Comparison of ENCODE assay signal across 8 mouse cellular contexts in genomic region chr14:73238498-73239250, GRCm38 (mm10). TPM values are rescaled to one million over a fixed set of nuclear protein-coding genes. Genes with fewer than 3 reads are reported as not detected.
DNase-seq lines count a peak whose midpoint lies in the region; ATAC-seq and TF ChIP-seq lines count a peak whose summit lies in the region.

No protein-coding gene starts in this region.

- no peaks in the 10 kb centered on the region for H3K36me3 ChIP-seq in lung, postnatal 0 days (ENCODE audit: insufficient read depth, low read length)

- H3K27me3 ChIP-seq in lung, postnatal 0 days (replicated peaks; ENCODE audit: insufficient read depth, low read length) = no peaks in the 10 kb centered on the region

- H3K4me1 ChIP-seq in lung, postnatal 0 days (ENCODE audit: insufficient read depth, low read depth, low read length) = peaks cover 11% of the 10 kb centered on the region; the same call in 1 of the 2 replicates
- peaks cover 2% of the 10 kb centered on the region; the same call in 1 of the 2 replicates for H3K4me1 ChIP-seq in olfactory bulb, adult 2 months (ENCODE audit: control insufficient read depth, insufficient read depth, low read length)

- peak; percentile 10 for DNase-seq in right cerebral cortex, postnatal 4 days
- no peak for DNase-seq in right cerebral cortex, adult 18-20 months
- peak; percentile 39 for DNase-seq in c-Kit-positive CD71-negative TER-119-negative erythroid progenitor cells, embryonic 14.5 days (ENCODE audit: low read depth)
- DNase-seq in heart, adult 9 months (ENCODE audit: low spot score in 2 of 2) = peak; percentile 48 to 56
- peak; percentile 43 to 50 for DNase-seq in kidney, adult 8-10 months
- DNase-seq in lung, postnatal 0 days (ENCODE audit: low spot score) = peak; percentile 82
- DNase-seq in frontal cortex, postnatal 10 days (ENCODE audit: low spot score in 2 of 2) = no peak

- ATAC-seq in lung, postnatal 0 days = peak; percentile 83

- peak overlapping the region; percentile 73 for H3K9ac ChIP-seq in lung, postnatal 0 days (replicated peaks; ENCODE audit: low read depth)

- H3K27ac ChIP-seq in lung, postnatal 0 days (ENCODE audit: low read length) = peak overlapping the region; percentile 89
- peak overlapping the region; percentile 73 for H3K27ac ChIP-seq in olfactory bulb, adult 2 months (ENCODE audit: insufficient read depth, low read depth, low read length)

- no peak for TF ChIP-seq POLR2A in olfactory bulb, adult 2 months (IDR thresholded peaks at IDR 0.05; ENCODE audit: insufficient read depth, low read depth, low read length)

- H3K4me2 ChIP-seq in lung, postnatal 0 days (replicated peaks; ENCODE audit: low read depth, low read length) = peak overlapping the region; percentile 59

- TF ChIP-seq EP300 in lung, postnatal 0 days (IDR thresholded peaks at IDR 0.05) = no peak

- no peaks in the 10 kb centered on the region for H3K9me3 ChIP-seq in lung, postnatal 0 days (ENCODE audit: low read length)

- no peak for TF ChIP-seq CTCF in lung, postnatal 0 days (IDR thresholded peaks at IDR 0.05)
- no peak for TF ChIP-seq CTCF in olfactory bulb, adult 2 months (IDR thresholded peaks at IDR 0.05; ENCODE audit: insufficient read depth, low read depth, low read length)

- peak overlapping the region; percentile 56 for H3K4me3 ChIP-seq in lung, postnatal 0 days (ENCODE audit: low read depth, low read length)
- peak overlapping the region; percentile 42 for H3K4me3 ChIP-seq in olfactory bulb, adult 2 months (ENCODE audit: insufficient read depth, low read depth, low read length)

- under 1% methylated on average over 20 of the region's 20 CpGs for WGBS in lung, postnatal 0 days
- 32% methylated on average over 20 of the region's 20 CpGs for WGBS in olfactory bulb, adult 2 months

RNA-seq across cellular contexts. Expression of gene Lpar6, which starts 1.0 kb away (rescaled TPM):
- polyA plus RNA-seq in lung, postnatal 0 days (2015; fragmentation: Nextera tagmentation; extraction: Ambion mirVana) = 10.3 and 10.5 TPM in 2 replicates
- polyA plus RNA-seq in olfactory bulb, adult 2 months (2012; ENCODE audit: insufficient read depth, insufficient read length, low replicate concordance, missing spikeins) = not detected in 2 replicates

Comparison
In these comparisons a context has a peak if more than half of its experiments do, and no peak if none do; other contexts are left out.
1. DNase-seq: peak in right cerebral cortex, postnatal 4 days (single experiment), c-Kit-positive CD71-negative TER-119-negative erythroid progenitor cells, embryonic 14.5 days (single experiment), heart, adult 9 months (2 of 2), kidney, adult 8-10 months (2 of 2) and lung, postnatal 0 days (single experiment); none in right cerebral cortex, adult 18-20 months (single experiment) and frontal cortex, postnatal 10 days (0 of 2).